Mouse (Mus musculus): Measurements from ENCODE around the gene Olfr1454. TPM values are rescaled to one million over a fixed set of nuclear protein-coding genes. Genes with fewer than 3 reads are reported as not detected.

Olfr1454 gene
- not detected for polyA plus RNA-seq (2014; fragmentation: Illumina TruSeq; extraction: RNeasy Lipid Tissue Mini Kit (QIAGEN cat#74804); ENCODE audit: low read depth, low replicate concordance)

DNA sequence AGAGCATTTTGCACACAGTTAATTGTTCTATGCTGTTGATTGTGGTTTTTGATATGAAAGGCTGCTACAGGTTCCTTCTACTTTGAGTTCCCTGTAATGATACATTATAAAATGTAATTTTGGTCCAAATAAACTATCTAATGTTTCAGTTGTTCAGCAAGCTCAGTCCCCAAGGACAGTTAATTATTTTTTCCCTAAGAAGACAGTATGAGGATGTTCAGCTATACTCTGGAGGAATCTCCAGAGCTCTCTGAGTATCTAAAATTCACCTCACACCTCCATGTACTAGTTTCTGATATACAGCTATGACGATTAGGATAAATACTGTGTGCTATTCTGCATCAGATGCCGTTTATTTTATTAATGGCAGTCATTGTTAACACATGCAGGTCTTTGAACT, at the start of gene Olfr1454:
Olfr1454 (plus strand) TSS at position 301 of the 400 bp plus-strand sequence.

DNA sequence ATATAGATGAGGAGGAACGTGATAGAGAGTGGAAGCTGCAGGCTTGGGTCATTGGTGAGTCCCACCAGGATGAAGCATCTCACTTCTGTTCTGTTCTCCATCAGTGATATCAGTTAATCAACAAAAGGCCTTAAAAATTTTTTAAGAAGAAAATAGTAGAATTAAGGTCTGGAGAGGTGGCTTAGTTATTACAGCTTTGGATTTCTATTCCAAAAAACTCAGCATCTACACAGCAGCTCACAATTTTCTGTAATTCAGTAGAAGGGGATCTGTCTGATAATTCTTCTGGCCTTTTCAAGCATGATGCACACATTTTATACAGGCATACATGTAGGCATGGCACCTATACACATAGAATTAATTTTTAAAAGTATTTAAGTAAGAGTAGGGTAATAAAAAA, 32.2 kb upstream of the Olfr1454 start, which contains the start of gene Olfr1453:
Olfr1453 (minus strand) TSS at position 101 of the 400 bp plus-strand sequence.

DNA sequence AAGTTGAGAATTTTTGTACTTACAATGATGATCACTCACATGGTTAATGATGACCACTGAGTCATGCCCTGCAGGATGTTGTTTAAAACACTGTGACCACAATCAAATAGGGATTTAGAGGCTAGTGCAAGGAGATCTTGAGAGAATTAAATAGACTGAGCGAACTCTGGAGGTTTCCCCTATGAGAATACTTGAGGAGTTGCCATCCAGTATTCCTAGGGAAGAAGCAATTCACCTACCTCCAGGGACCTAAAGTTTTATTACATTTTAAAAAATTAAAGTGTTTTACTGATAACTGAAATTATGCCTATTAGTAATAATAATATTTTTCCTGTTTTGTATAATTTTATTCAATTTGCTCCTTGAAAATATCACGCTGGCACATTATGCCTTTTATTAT, 37.4 kb downstream of the Olfr1454 start, which contains the start of gene Olfr1457:
Olfr1457 (minus strand) TSS at position 101 of the 400 bp plus-strand sequence.

DNA sequence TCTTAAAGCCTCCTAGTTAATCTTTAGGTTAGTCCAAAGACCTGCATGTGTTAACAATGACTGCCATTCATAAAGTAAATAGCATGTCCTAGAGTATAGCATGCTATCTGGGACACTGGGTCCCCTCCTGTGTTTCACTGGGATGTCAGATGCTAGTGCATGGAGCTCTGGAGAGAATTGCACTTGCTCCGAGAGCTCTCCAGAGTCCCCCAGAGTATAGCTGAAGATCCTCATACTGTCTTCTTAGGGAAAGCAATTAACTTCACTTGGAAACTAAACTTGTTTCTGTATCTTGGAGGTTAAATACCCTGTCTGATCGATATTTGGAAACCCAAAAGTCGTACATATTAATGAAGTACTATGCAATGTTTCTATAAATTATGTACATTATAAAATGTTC, 46.3 kb downstream of the Olfr1454 start, which contains the start of gene Olfr1458:
Olfr1458 (minus strand) TSS at position 101 of the 400 bp plus-strand sequence.

Other genes starting within 250 kb of the Olfr1454 start
- not detected for gene Gm5244, start 213.9 kb upstream of the Olfr1454 start, polyA plus RNA-seq (2014; fragmentation: Illumina TruSeq; extraction: RNeasy Lipid Tissue Mini Kit (QIAGEN cat#74804); ENCODE audit: low read depth, low replicate concordance)
- not detected for gene Olfr1444, start 203.3 kb upstream of the Olfr1454 start, polyA plus RNA-seq (2014; fragmentation: Illumina TruSeq; extraction: RNeasy Lipid Tissue Mini Kit (QIAGEN cat#74804); ENCODE audit: low read depth, low replicate concordance)
- gene Olfr1445, start 176.8 kb upstream of the Olfr1454 start, polyA plus RNA-seq (2014; fragmentation: Illumina TruSeq; extraction: RNeasy Lipid Tissue Mini Kit (QIAGEN cat#74804); ENCODE audit: low read depth, low replicate concordance) = not detected
- gene Olfr1446, start 167.1 kb upstream of the Olfr1454 start, polyA plus RNA-seq (2014; fragmentation: Illumina TruSeq; extraction: RNeasy Lipid Tissue Mini Kit (QIAGEN cat#74804); ENCODE audit: low read depth, low replicate concordance) = not detected
- not detected for gene Olfr1447, start 156.9 kb upstream of the Olfr1454 start, polyA plus RNA-seq (2014; fragmentation: Illumina TruSeq; extraction: RNeasy Lipid Tissue Mini Kit (QIAGEN cat#74804); ENCODE audit: low read depth, low replicate concordance)
- not detected for gene Olfr1448, start 136.2 kb upstream of the Olfr1454 start, polyA plus RNA-seq (2014; fragmentation: Illumina TruSeq; extraction: RNeasy Lipid Tissue Mini Kit (QIAGEN cat#74804); ENCODE audit: low read depth, low replicate concordance)
- gene Olfr1449, start 129.8 kb upstream of the Olfr1454 start, polyA plus RNA-seq (2014; fragmentation: Illumina TruSeq; extraction: RNeasy Lipid Tissue Mini Kit (QIAGEN cat#74804); ENCODE audit: low read depth, low replicate concordance) = not detected
- gene Olfr1450, start 110.4 kb upstream of the Olfr1454 start, polyA plus RNA-seq (2014; fragmentation: Illumina TruSeq; extraction: RNeasy Lipid Tissue Mini Kit (QIAGEN cat#74804); ENCODE audit: low read depth, low replicate concordance) = not detected
- not detected for gene Olfr1451, start 65.6 kb upstream of the Olfr1454 start, polyA plus RNA-seq (2014; fragmentation: Illumina TruSeq; extraction: RNeasy Lipid Tissue Mini Kit (QIAGEN cat#74804); ENCODE audit: low read depth, low replicate concordance)
- not detected for gene Olfr1453, start 32.3 kb upstream of the Olfr1454 start, polyA plus RNA-seq (2014; fragmentation: Illumina TruSeq; extraction: RNeasy Lipid Tissue Mini Kit (QIAGEN cat#74804); ENCODE audit: low read depth, low replicate concordance)
- gene Olfr1457, start 37.3 kb downstream of the Olfr1454 start, polyA plus RNA-seq (2014; fragmentation: Illumina TruSeq; extraction: RNeasy Lipid Tissue Mini Kit (QIAGEN cat#74804); ENCODE audit: low read depth, low replicate concordance) = not detected
- gene Olfr1458, start 46.2 kb downstream of the Olfr1454 start, polyA plus RNA-seq (2014; fragmentation: Illumina TruSeq; extraction: RNeasy Lipid Tissue Mini Kit (QIAGEN cat#74804); ENCODE audit: low read depth, low replicate concordance) = not detected
- not detected for gene Olfr1459, start 88.9 kb downstream of the Olfr1454 start, polyA plus RNA-seq (2014; fragmentation: Illumina TruSeq; extraction: RNeasy Lipid Tissue Mini Kit (QIAGEN cat#74804); ENCODE audit: low read depth, low replicate concordance)
- gene Olfr1461, start 102.4 kb downstream of the Olfr1454 start, polyA plus RNA-seq (2014; fragmentation: Illumina TruSeq; extraction: RNeasy Lipid Tissue Mini Kit (QIAGEN cat#74804); ENCODE audit: low read depth, low replicate concordance) = not detected
- gene Olfr1462, start 125.1 kb downstream of the Olfr1454 start, polyA plus RNA-seq (2014; fragmentation: Illumina TruSeq; extraction: RNeasy Lipid Tissue Mini Kit (QIAGEN cat#74804); ENCODE audit: low read depth, low replicate concordance) = not detected
- not detected for gene Olfr1463, start 170.7 kb downstream of the Olfr1454 start, polyA plus RNA-seq (2014; fragmentation: Illumina TruSeq; extraction: RNeasy Lipid Tissue Mini Kit (QIAGEN cat#74804); ENCODE audit: low read depth, low replicate concordance)